Mouse (Mus musculus) heart, adult 2 months (tissue): ENCODE measurements at regions not wholly inside any gene's neighbourhood (a gene's known extent, or its start where the extent isn't known, plus 50 kb on each side); places are given as distances from the start of the nearest gene placed in this dataset.

ENCODE experiments used
- CTCF ChIP-seq: fragments of 200-600 bp; IDR thresholded peaks from 2 replicates; pipeline ENCODE4 v1.8.1; 2022; ENCODE audit warnings: antibody characterized with exemption, mild to moderate bottlenecking, moderate library complexity
- POLR2A ChIP-seq: fragments of 200-500 bp; IDR thresholded peaks from 2 replicates; pipeline ENCODE4 v1.6.1; 2011; ENCODE audit warnings: mild to moderate bottlenecking, low read depth, low read length, control low read depth; ENCODE audit not compliant: insufficient read depth

DNA sequence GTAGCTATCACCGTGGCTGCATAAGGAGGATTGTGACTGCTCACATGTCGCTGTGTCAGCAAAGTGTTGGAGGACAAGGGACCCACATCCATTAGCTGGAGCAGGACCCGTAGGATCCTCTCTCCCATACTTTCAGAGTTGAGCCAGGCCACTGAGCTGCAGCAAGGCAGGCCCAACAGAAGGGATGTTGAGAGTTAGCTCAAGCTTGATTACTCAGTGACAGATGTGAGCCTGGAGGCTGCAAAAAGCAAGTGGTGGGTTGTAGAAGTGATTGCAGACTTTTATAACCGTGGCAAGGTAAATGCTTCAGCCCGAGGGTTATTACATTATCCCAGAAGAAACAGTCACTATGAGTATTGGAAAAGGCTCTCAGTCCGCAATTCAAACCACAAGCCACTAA lies 388.3 kb upstream of the Prkcq start:
- TF ChIP-seq CTCF = no peak
- TF ChIP-seq POLR2A = no peak
